Mouse (Mus musculus) cerebellum, postnatal 14 days (tissue): ENCODE data around the gene Hist1h3g.

Experiments used
- DNase-seq, 2 experiments: peaks; one replicate each; pipeline ENCODE4 v3.0.0; 2021; ENCODE audit warnings: mixed read lengths in 2 of 2

The Hist1h3g gene

GRCm38 (mm10) chr13:23581408-23582218, 46.4 kb downstream of the Hist1h3g start, which contains the start of gene Hist1h4d:
Hist1h4d (plus strand) TSS chr13:23581598.
- DNase-seq: peak; percentile 96 to 99

DNA sequence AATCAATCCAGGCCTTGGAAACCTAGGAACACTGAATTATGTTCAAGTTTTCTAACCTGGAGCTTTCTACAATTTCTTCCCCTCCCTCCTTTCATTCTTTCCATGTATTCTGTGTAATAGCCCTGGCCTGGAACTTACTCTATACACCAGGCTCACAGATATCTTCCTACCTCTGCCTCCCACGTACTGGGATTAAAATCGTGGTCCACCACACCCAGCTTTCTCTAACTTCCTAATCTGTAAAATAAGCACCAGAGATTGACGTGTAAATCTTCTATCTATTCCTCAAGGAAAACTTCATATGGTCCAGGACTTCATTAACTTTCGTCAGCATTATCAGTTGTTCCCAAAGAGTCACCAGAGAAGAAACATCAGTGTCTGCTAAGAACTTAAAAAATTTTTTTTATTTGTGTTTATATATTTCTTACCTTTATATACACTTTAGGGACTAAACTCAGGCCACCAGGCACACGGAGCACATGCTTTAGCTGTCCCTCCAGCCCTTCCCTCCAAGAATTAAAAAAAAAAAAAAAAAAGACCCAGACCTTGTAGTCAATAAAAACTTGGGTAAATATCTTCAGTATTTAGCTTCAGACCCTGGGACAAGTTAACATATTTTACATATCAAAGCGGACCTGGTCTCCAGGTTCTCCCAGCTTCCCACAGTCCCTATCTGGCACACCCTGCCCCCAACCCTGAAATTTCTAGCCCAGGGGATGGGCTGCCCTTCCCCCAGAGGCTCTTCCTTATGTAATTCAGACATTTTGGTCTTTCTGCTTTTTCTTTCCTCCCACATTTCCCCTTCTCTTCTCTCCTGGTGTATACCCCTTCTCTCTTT, 47.2 kb downstream of the Hist1h3g start:
- no peak for DNase-seq

DNA sequence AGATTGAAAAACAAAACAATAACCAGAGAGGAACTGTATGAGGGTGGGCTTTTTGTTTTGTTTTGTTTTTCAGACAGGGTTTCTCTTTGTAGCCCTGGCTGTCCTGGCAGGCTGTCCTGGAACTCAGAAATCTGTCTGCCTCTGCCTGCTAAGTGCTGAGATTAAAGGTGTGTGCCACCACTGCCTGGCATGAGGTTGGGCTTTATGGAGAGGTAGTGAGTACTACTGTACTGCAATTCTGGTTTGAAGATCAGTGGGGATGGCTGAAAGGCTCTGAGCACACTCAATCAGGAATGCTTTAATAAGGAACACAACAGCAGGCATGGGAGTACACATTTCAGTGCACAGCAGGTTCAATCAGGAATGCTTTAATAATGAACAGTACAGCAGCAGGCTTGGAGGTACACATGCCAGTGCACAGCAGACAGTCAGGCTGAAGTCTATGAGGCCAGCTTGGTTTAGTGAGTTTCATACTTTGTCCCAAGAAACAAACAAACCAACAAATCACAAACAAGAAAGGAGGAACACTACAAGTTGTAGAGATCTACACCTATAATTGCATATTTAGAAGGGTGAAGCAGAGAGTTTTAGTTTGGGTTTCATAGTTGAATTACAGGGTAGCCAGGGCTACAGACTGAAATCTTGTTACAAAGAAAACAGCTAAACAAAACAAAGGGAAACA, 48.3 kb downstream of the Hist1h3g start:
- DNase-seq: no peak

DNA sequence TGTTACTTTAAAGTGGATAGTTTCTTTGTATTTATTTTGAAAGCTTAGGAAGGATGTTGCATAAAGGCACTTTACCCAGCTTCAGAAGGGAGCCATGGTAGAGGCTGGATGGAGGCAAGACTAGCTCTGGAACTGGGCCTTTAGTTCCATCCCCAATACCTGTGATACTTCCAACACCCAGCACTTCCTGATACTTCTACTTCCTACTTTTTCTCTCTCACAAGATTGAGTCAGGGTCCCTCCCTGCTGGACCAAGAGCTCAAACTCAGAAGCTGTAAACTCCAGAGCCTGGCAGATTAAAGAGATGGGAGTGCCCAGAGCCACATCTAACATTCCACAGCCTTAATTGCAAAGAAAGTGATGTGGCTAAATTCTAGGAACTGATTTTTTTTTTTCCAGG, 49.1 kb downstream of the Hist1h3g start:
- DNase-seq: no peak

- DNase-seq: peak; percentile 48 to 61
Observed at GRCm38 (mm10) chr13:23585029-23585441, 49.8 kb downstream of the Hist1h3g start.
